Mouse (Mus musculus) forelimb bud, embryonic 11.5 days (tissue): ENCODE measurements around the gene Rpl28.
A peak's percentile ranks its signal among the peaks of the same experiment; 100 is the strongest.
"Not testable (repeated sequence)": the region's sequence is repeated elsewhere in the genome, so short reads cannot be mapped to it uniquely, and the experiment has no call there.

ENCODE experiments used
- DNase-seq: peaks from one replicate; pipeline ENCODE4 v3.0.0-alpha.2; 2012; ENCODE audit warnings: low read depth, low spot score

Rpl28 gene

GRCm38 (mm10) chr7:4782759-4783158, 9.9 kb upstream of the Rpl28 start, which contains the start of the genes Il11 and Tmem190:
Gene Il11 (minus strand): TSS chr7:4782859.
Gene Tmem190 (plus strand): TSS chr7:4782937.
- no peak for DNase-seq

GRCm38 (mm10) chr7:4783667-4784268, 8.9 kb upstream of the Rpl28 start:
- DNase-seq: no peak

GRCm38 (mm10) chr7:4788499-4789435, 3.9 kb upstream of the Rpl28 start:
- DNase-seq: peak; percentile 67

GRCm38 (mm10) chr7:4789436-4789935, 3.2 kb upstream of the Rpl28 start, which contains the start of gene Tmem238:
Gene Tmem238 (minus strand): TSS chr7:4789656.
- no peak for DNase-seq

GRCm38 (mm10) chr7:4793248-4793647, 574 bp downstream of the Rpl28 start:
- DNase-seq: not testable (repeated sequence)

GRCm38 (mm10) chr7:4793674-4794073, 1.0 kb downstream of the Rpl28 start:
- DNase-seq: no peak

- DNase-seq: no peak
Observed at GRCm38 (mm10) chr7:4794631-4795168, 2.0 kb downstream of the Rpl28 start.

GRCm38 (mm10) chr7:4795767-4796433, 3.2 kb downstream of the Rpl28 start:
- peak; percentile 48 for DNase-seq

GRCm38 (mm10) chr7:4802247-4802646, 9.6 kb downstream of the Rpl28 start:
- no peak for DNase-seq

GRCm38 (mm10) chr7:4806716-4807115, 14.0 kb downstream of the Rpl28 start:
- DNase-seq: no peak

GRCm38 (mm10) chr7:4811131-4811530, 18.5 kb downstream of the Rpl28 start:
- not testable (repeated sequence) for DNase-seq

GRCm38 (mm10) chr7:4811842-4812302, 19.2 kb downstream of the Rpl28 start:
- no peak for DNase-seq

GRCm38 (mm10) chr7:4812303-4813104, 19.8 kb downstream of the Rpl28 start, which contains the start of gene Ube2s:
Gene Ube2s (minus strand): TSS chr7:4812590.
- peak; percentile 97 for DNase-seq

GRCm38 (mm10) chr7:4813105-4813791, 20.6 kb downstream of the Rpl28 start:
- no peak for DNase-seq

GRCm38 (mm10) chr7:4816559-4816958, 23.9 kb downstream of the Rpl28 start:
- DNase-seq: no peak

- not testable (repeated sequence) for DNase-seq
Observed at GRCm38 (mm10) chr7:4820925-4821324, 28.3 kb downstream of the Rpl28 start.

GRCm38 (mm10) chr7:4821690-4822089, 29.0 kb downstream of the Rpl28 start:
- no peak for DNase-seq

GRCm38 (mm10) chr7:4822162-4822907, 29.7 kb downstream of the Rpl28 start:
- DNase-seq: no peak

- no peak for DNase-seq
Observed at GRCm38 (mm10) chr7:4825365-4825764, 32.7 kb downstream of the Rpl28 start.
